Comparison of ENCODE assay signal across 17 mouse cellular contexts in genomic region chr2:59672086-59672485, GRCm38 (mm10).
A peak's percentile ranks its signal among the peaks of the same experiment; 100 is the strongest.
DNase-seq lines count a peak whose midpoint lies in the region; ATAC-seq and TF ChIP-seq lines count a peak whose summit lies in the region.
"Had no signal": no experiment of that assay in that cellular context is flagged by ENCODE, and none has a peak within 500 bp of the region (broad histone marks: within the 10 kb centered on the region; RNA-seq: fewer than 3 reads in every experiment).

No protein-coding gene starts in this region.

- H3K4me2 ChIP-seq in hindbrain, embryonic 12.5 days (replicated peaks): 0 out of 2 replicates have a peak overlapping the region, but pooled peaks have one; percentile 3
- H3K4me2 ChIP-seq in hindbrain, embryonic 13.5 days: no peak overlapping the region
- H3K4me2 ChIP-seq in lung, postnatal 0 days (replicated peaks; ENCODE audit: low read depth, low read length): no peak overlapping the region
- H3K4me2 ChIP-seq in heart, embryonic 15.5 days: no peak overlapping the region
- H3K4me2 ChIP-seq in forebrain, embryonic 11.5 days (ENCODE audit: low read depth, low read length, severe bottlenecking): no peak overlapping the region
- H3K4me2 ChIP-seq: forebrain, embryonic 13.5 days; midbrain, embryonic 15.5 days had no signal

- no peak for TF ChIP-seq CTCF in lung, postnatal 0 days (IDR thresholded peaks at IDR 0.05)

- no peak overlapping the region for H3K9ac ChIP-seq in hindbrain, embryonic 12.5 days
- H3K9ac ChIP-seq in hindbrain, embryonic 13.5 days: no peak overlapping the region
- no peak overlapping the region for H3K9ac ChIP-seq in lung, postnatal 0 days (replicated peaks; ENCODE audit: low read depth)
- no peak overlapping the region for H3K9ac ChIP-seq in heart, embryonic 15.5 days
- H3K9ac ChIP-seq in forebrain, embryonic 11.5 days (ENCODE audit: low read length): no peak overlapping the region
- H3K9ac ChIP-seq: forebrain, embryonic 13.5 days; midbrain, embryonic 15.5 days had no signal

- H3K4me1 ChIP-seq in hindbrain, embryonic 12.5 days: peaks cover 19% of the 10 kb centered on the region
- peaks cover 16% of the 10 kb centered on the region for H3K4me1 ChIP-seq in hindbrain, embryonic 13.5 days (replicated peaks)
- H3K4me1 ChIP-seq in lung, postnatal 0 days (ENCODE audit: insufficient read depth, low read depth, low read length): peaks cover 39% of the 10 kb centered on the region
- peaks cover 63% of the 10 kb centered on the region for H3K4me1 ChIP-seq in heart, embryonic 15.5 days (replicated peaks)
- peaks cover 4% of the 10 kb centered on the region; the same call in 1 of the 2 replicates for H3K4me1 ChIP-seq in forebrain, embryonic 11.5 days (replicated peaks; ENCODE audit: control insufficient read depth, insufficient read depth, low read length)
- H3K4me1 ChIP-seq: midbrain, embryonic 15.5 days had no signal

- no peak for DNase-seq in lung, postnatal 0 days (ENCODE audit: low spot score)
- no peak for DNase-seq in lung, postnatal 36 days
- DNase-seq in forebrain, embryonic 11.5 days (ENCODE audit: low spot score): no peak
- no peak for DNase-seq in layer of hippocampus, adult 18-20 months (ENCODE audit: low spot score in 2 of 2)
- DNase-seq: adrenal gland, adult 8-10 months; B cell, adult 2 months; cerebellum, adult 18-20 months; lung, adult 18-20 months; thymus, postnatal 36 days had no signal

- no peak overlapping the region for H3K27ac ChIP-seq in hindbrain, embryonic 12.5 days
- no peak overlapping the region for H3K27ac ChIP-seq in hindbrain, embryonic 13.5 days
- H3K27ac ChIP-seq in lung, postnatal 0 days (ENCODE audit: low read length): peak overlapping the region; percentile 47; the same call in 1 of the 2 replicates
- H3K27ac ChIP-seq in heart, embryonic 15.5 days: peak overlapping the region; percentile 95
- no peak overlapping the region for H3K27ac ChIP-seq in forebrain, embryonic 11.5 days (ENCODE audit: low read depth, low read length)
- H3K27ac ChIP-seq: forebrain, embryonic 13.5 days; layer of hippocampus, adult 2 months; left cerebral cortex, adult 2 months; midbrain, embryonic 15.5 days; stomach, postnatal 0 days had no signal

- H3K36me3 ChIP-seq in hindbrain, embryonic 12.5 days: no peaks in the 10 kb centered on the region
- no peaks in the 10 kb centered on the region for H3K36me3 ChIP-seq in hindbrain, embryonic 13.5 days
- no peaks in the 10 kb centered on the region for H3K36me3 ChIP-seq in lung, postnatal 0 days (ENCODE audit: insufficient read depth, low read length)
- H3K36me3 ChIP-seq in heart, embryonic 15.5 days: no peaks in the 10 kb centered on the region
- H3K36me3 ChIP-seq in forebrain, embryonic 11.5 days (ENCODE audit: control insufficient read depth, insufficient read depth, low read length): no peaks in the 10 kb centered on the region
- H3K36me3 ChIP-seq: midbrain, embryonic 15.5 days had no signal

- no peak overlapping the region for H3K4me3 ChIP-seq in hindbrain, embryonic 12.5 days
- H3K4me3 ChIP-seq in hindbrain, embryonic 13.5 days: no peak overlapping the region
- no peak overlapping the region for H3K4me3 ChIP-seq in lung, postnatal 0 days (ENCODE audit: low read depth, low read length)
- H3K4me3 ChIP-seq in heart, embryonic 15.5 days: no peak overlapping the region
- H3K4me3 ChIP-seq in forebrain, embryonic 11.5 days (ENCODE audit: low read depth, low read length): no peak overlapping the region
- H3K4me3 ChIP-seq: forebrain, embryonic 13.5 days; layer of hippocampus, adult 2 months; left cerebral cortex, adult 2 months; midbrain, embryonic 15.5 days had no signal

- no peaks in the 10 kb centered on the region for H3K27me3 ChIP-seq in hindbrain, embryonic 12.5 days
- H3K27me3 ChIP-seq in hindbrain, embryonic 13.5 days: 0 out of 2 replicates have a peak, but pooled peaks cover 3% of the 10 kb centered on the region
- H3K27me3 ChIP-seq in lung, postnatal 0 days (replicated peaks; ENCODE audit: insufficient read depth, low read length): no peaks in the 10 kb centered on the region
- no peaks in the 10 kb centered on the region for H3K27me3 ChIP-seq in heart, embryonic 15.5 days
- no peaks in the 10 kb centered on the region for H3K27me3 ChIP-seq in forebrain, embryonic 11.5 days (ENCODE audit: control insufficient read depth, insufficient read depth, low read length)
- H3K27me3 ChIP-seq: forebrain, embryonic 13.5 days had no signal

- H3K9me3 ChIP-seq in hindbrain, embryonic 12.5 days (replicated peaks): no peaks in the 10 kb centered on the region
- no peaks in the 10 kb centered on the region for H3K9me3 ChIP-seq in hindbrain, embryonic 13.5 days
- no peaks in the 10 kb centered on the region for H3K9me3 ChIP-seq in lung, postnatal 0 days (ENCODE audit: low read length)
- no peaks in the 10 kb centered on the region for H3K9me3 ChIP-seq in heart, embryonic 15.5 days (replicated peaks)
- no peaks in the 10 kb centered on the region for H3K9me3 ChIP-seq in forebrain, embryonic 11.5 days (ENCODE audit: control insufficient read depth, low read length)
- H3K9me3 ChIP-seq: forebrain, embryonic 13.5 days; midbrain, embryonic 15.5 days had no signal

- TF ChIP-seq EP300 in lung, postnatal 0 days (IDR thresholded peaks at IDR 0.05): no peak

- 15% methylated on average over 4 of the region's 4 CpGs for WGBS in hindbrain, embryonic 12.5 days
- WGBS in hindbrain, embryonic 13.5 days: 30% methylated on average over 4 of the region's 4 CpGs
- 48% methylated on average over 4 of the region's 4 CpGs for WGBS in lung, postnatal 0 days
- 40% methylated on average over 4 of the region's 4 CpGs for WGBS in heart, embryonic 15.5 days
- WGBS in forebrain, embryonic 11.5 days: 31% methylated on average over 4 of the region's 4 CpGs

- ATAC-seq in hindbrain, embryonic 12.5 days (ENCODE audit: low FRiP score): no peak
- ATAC-seq in hindbrain, embryonic 13.5 days (ENCODE audit: low FRiP score): no peak
- no peak for ATAC-seq in lung, postnatal 0 days
- no peak for ATAC-seq in heart, embryonic 15.5 days (replicated peaks; ENCODE audit: insufficient number of reproducible peaks, insufficient read depth, low FRiP score, low read depth)
- ATAC-seq in forebrain, embryonic 11.5 days (replicated peaks; ENCODE audit: low FRiP score): no peak
- ATAC-seq: forebrain, embryonic 13.5 days; midbrain, embryonic 15.5 days had no signal

Comparison
In these comparisons a context has a peak if more than half of its experiments do, and no peak if none do; other contexts are left out.
1. H3K27ac ChIP-seq: peak in lung, postnatal 0 days (single experiment) and heart, embryonic 15.5 days (single experiment); none in hindbrain, embryonic 12.5 days (single experiment), hindbrain, embryonic 13.5 days (single experiment) and forebrain, embryonic 11.5 days (single experiment).